Mouse (Mus musculus) liver, embryonic 14.5 days (tissue): Measurements from ENCODE around the gene Fyn. TPM values are rescaled to one million over a fixed set of nuclear protein-coding genes. Genes with fewer than 3 reads are reported as not detected.

Experiments used
- ATAC-seq: fragments of 200-750 bp; cut with Nextera tagmentation; 2 replicates; pipeline ENCODE4 v1.8.0; 2017; ENCODE audit warnings: moderate number of reproducible peaks, mild to moderate bottlenecking, moderate library complexity; ENCODE audit not compliant: insufficient read depth
- DNase-seq, 3 experiments: peaks; one replicate each; pipeline ENCODE4 v3.0.0-alpha.2; 2012 to 2013; ENCODE audit warnings: low read depth in 3 of 3, low spot score in 3 of 3
- H3K27ac ChIP-seq: fragments of 300-500 bp; sonication (generic); 2 replicates; pipeline ENCODE4 v1.5.1; 2014; ENCODE audit warnings: moderate library complexity, mild to moderate bottlenecking, control low read depth, inconsistent platforms
- H3K27me3 ChIP-seq: fragments of 300-500 bp; sonication (generic); 2 replicates; pipeline ENCODE4 v1.6.1; 2014; ENCODE audit warnings: mild to moderate bottlenecking, low read length, moderate library complexity; ENCODE audit not compliant: control insufficient read depth, insufficient read depth
- H3K36me3 ChIP-seq: fragments of 300-500 bp; sonication (generic); replicated peaks from 2 replicates; pipeline ENCODE4 v1.6.1; 2014; ENCODE audit warnings: low read depth; ENCODE audit not compliant: control insufficient read depth, insufficient read depth
- H3K4me1 ChIP-seq, 2 experiments: fragments of 200-500 bp in 1 of 2; fragments of 300-500 bp in 1 of 2; sonication (generic) in 1 of 2; replicated peaks; 2 replicates each; pipeline ENCODE4 v1.6.1; 2012 to 2014; ENCODE audit warnings: antibody characterized with exemption in 1 of 2, inconsistent platforms in 1 of 2, low read length in 1 of 2; ENCODE audit not compliant: control insufficient read depth in 2 of 2, insufficient read depth in 2 of 2
- H3K4me2 ChIP-seq: fragments of 300-500 bp; sonication (generic); 2 replicates; pipeline ENCODE4 v1.6.1; 2014; ENCODE audit warnings: low read depth, mild to moderate bottlenecking, control low read depth, moderate library complexity
- H3K4me3 ChIP-seq, 2 experiments: fragments of 200-500 bp in 1 of 2; fragments of 300-500 bp in 1 of 2; sonication (generic) in 1 of 2; 2 replicates each; pipeline ENCODE4 v1.5.1; 2012 to 2014; ENCODE audit warnings: low read depth in 2 of 2, low read length in 2 of 2, mild to moderate bottlenecking in 2 of 2, control low read depth in 1 of 2, inconsistent platforms in 1 of 2, moderate library complexity in 1 of 2; ENCODE audit not compliant: insufficient read depth in 1 of 2
- H3K9ac ChIP-seq: fragments of 300-500 bp; sonication (generic); replicated peaks from 2 replicates; pipeline ENCODE4 v1.6.1; 2014; ENCODE audit warnings: mild to moderate bottlenecking, control low read depth, moderate library complexity
- H3K9me3 ChIP-seq: fragments of 300-500 bp; sonication (generic); 2 replicates; pipeline ENCODE4 v1.6.1; 2016; ENCODE audit warnings: low read length, mixed read lengths; ENCODE audit not compliant: control insufficient read depth
- CTCF ChIP-seq: IDR thresholded peaks from 2 replicates; pipeline ENCODE4 v1.5.1; 2016; ENCODE audit warnings: antibody characterized with exemption, low read depth, control low read depth
- EP300 ChIP-seq: IDR thresholded peaks from 2 replicates; pipeline ENCODE4 v1.6.1; 2016; ENCODE audit warnings: antibody characterized with exemption, low read depth
- WGBS: fragments of 180-500 bp; shearing (Covaris S2); extraction: QIAGEN DNeasy Blood & Tissue Kit; methylation state at CpG from one replicate; pipeline ENCODE4 v1.1.7; 2014; ENCODE audit not compliant: insufficient replicate concordance; 5-methylcytosine and 5-hydroxymethylcytosine counted together
- polyA plus RNA-seq, 2 experiments: library from polyadenylated mRNA; depleted of rRNA in 1 of 2; stranded (reverse) in 1 of 2; unstranded in 1 of 2; fragments of >200 nt; fragmentation: Nextera tagmentation in 1 of 2; extraction: Ambion mirVana in 1 of 2; gene quantifications; 2 replicates each; pipeline versions ENCODE4 v1.2.1 to v1.2.3; 2012 to 2014

Gene Fyn
- polyA plus RNA-seq, 2 experiments = 8.2 to 9.8 TPM

GRCm38 (mm10) chr10:39369977-39370785 is 1.5 kb downstream of the Fyn start:
- no peak for TF ChIP-seq CTCF
- TF ChIP-seq EP300 = no peak
- H3K4me3 ChIP-seq = peak overlapping the region; percentile 55 to 71
- H3K9ac ChIP-seq = peak overlapping the region; percentile 83
- DNase-seq (no peak), ATAC-seq (peak; percentile 68)
- H3K9me3 ChIP-seq = no peaks in the 10 kb centered on the region
- H3K36me3 ChIP-seq = no peaks in the 10 kb centered on the region
- H3K27me3 ChIP-seq = no peaks in the 10 kb centered on the region
- H3K27ac ChIP-seq = peak overlapping the region; percentile 41
- WGBS = under 1% methylated on average over 59 of the region's 68 CpGs
- H3K4me2 ChIP-seq = peak overlapping the region; percentile 83
- peaks cover 23 to 24% of the 10 kb centered on the region in 2 experiments for H3K4me1 ChIP-seq

- peak overlapping the region; percentile 83; the same call in 1 of the 2 replicates for H3K9ac ChIP-seq
- 3% methylated on average over 8 of the region's 8 CpGs for WGBS
- peak overlapping the region; percentile 0; the same call in 1 of the 2 replicates for H3K27ac ChIP-seq
These were observed 2.1 kb downstream of the Fyn start for GRCm38 (mm10) chr10:39370786-39371221.

GRCm38 (mm10) chr10:39371467-39371866 is 2.8 kb downstream of the Fyn start:
- H3K9me3 ChIP-seq = no peaks in the 10 kb centered on the region
- peak overlapping the region; percentile 83 for H3K4me2 ChIP-seq
- peak overlapping the region; percentile 14 for H3K9ac ChIP-seq
- TF ChIP-seq EP300 = no peak
- TF ChIP-seq CTCF = no peak
- H3K27ac ChIP-seq = no peak overlapping the region
- ATAC-seq (no peak), DNase-seq (no peak)
- peaks cover 23 to 24% of the 10 kb centered on the region in 2 experiments for H3K4me1 ChIP-seq
- H3K36me3 ChIP-seq = no peaks in the 10 kb centered on the region
- H3K27me3 ChIP-seq = no peaks in the 10 kb centered on the region
- 24% methylated on average over 2 of the region's 2 CpGs for WGBS
- peak overlapping the region; percentile 55 to 71 for H3K4me3 ChIP-seq

More at GRCm38 (mm10) chr10:39370786-39371221, 2.1 kb downstream of the Fyn start:
- TF ChIP-seq EP300 = no peak
- TF ChIP-seq CTCF = no peak
- Histone ChIP-seq H3K9me3 (no peaks in the 10 kb centered on the region), H3K4me1 (peaks cover 23 to 24% of the 10 kb centered on the region in 2 experiments), H3K4me2 (peak overlapping the region; percentile 83), H3K36me3 (no peaks in the 10 kb centered on the region), H3K4me3 (peak overlapping the region; percentile 55 to 71), H3K27me3 (no peaks in the 10 kb centered on the region)
- ATAC-seq (peak; percentile 47), DNase-seq (peak; percentile 55 to 68 (median 60))

GRCm38 (mm10) chr10:39371991-39372390 is 3.3 kb downstream of the Fyn start:
- 28% methylated on average over 5 of the region's 5 CpGs for WGBS
- H3K36me3 ChIP-seq = no peaks in the 10 kb centered on the region
- H3K4me1 ChIP-seq = peaks cover 23 to 24% of the 10 kb centered on the region in 2 experiments
- DNase-seq (no peak), ATAC-seq (no peak)
- no peaks in the 10 kb centered on the region for H3K27me3 ChIP-seq
- H3K9me3 ChIP-seq = no peaks in the 10 kb centered on the region
- no peak overlapping the region for H3K27ac ChIP-seq
- H3K9ac ChIP-seq = no peak overlapping the region
- no peak overlapping the region; a peak in 1 of 4 replicates for H3K4me3 ChIP-seq
- no peak for TF ChIP-seq CTCF
- H3K4me2 ChIP-seq = peak overlapping the region; percentile 83

GRCm38 (mm10) chr10:39376676-39377075 is 8.0 kb downstream of the Fyn start:
- Histone ChIP-seq H3K4me3 (no peak overlapping the region), H3K27ac (no peak overlapping the region), H3K36me3 (no peaks in the 10 kb centered on the region), H3K9ac (no peak overlapping the region), H3K9me3 (no peaks in the 10 kb centered on the region), H3K4me2 (no peak overlapping the region), H3K27me3 (no peaks in the 10 kb centered on the region), H3K4me1 (peaks cover 5 to 21% of the 10 kb centered on the region in 2 experiments)
- WGBS = 68% methylated on average over 9 of the region's 9 CpGs
- no peak for DNase-seq
- ATAC-seq = no peak
- TF ChIP-seq EP300 = no peak
- TF ChIP-seq CTCF = no peak
